Mouse (Mus musculus) kidney, postnatal 10 days (tissue): Measurements from ENCODE around the gene Parp2.
"Not testable (repeated sequence)": the region's sequence is repeated elsewhere in the genome, so short reads cannot be mapped to it uniquely, and the experiment has no call there.

Experiments
- DNase-seq: peaks from one replicate; pipeline ENCODE4 v3.0.0; 2021; ENCODE audit warnings: mixed read lengths

Parp2 gene

GRCm38 (mm10) chr14:50833964-50834363 is 26.3 kb downstream of the Parp2 start:
- DNase-seq: no peak

- DNase-seq: no peak
These were observed 26.8 kb downstream of the Parp2 start for GRCm38 (mm10) chr14:50834435-50834834.

- peak; percentile 55 for DNase-seq
These were observed 29.6 kb downstream of the Parp2 start for GRCm38 (mm10) chr14:50837236-50837635.

GRCm38 (mm10) chr14:50855788-50856187 is 48.1 kb downstream of the Parp2 start:
- DNase-seq: no peak

- no peak for DNase-seq
These were observed 55.0 kb downstream of the Parp2 start for GRCm38 (mm10) chr14:50862641-50863040.

- DNase-seq: not testable (repeated sequence)
These were observed 57.4 kb downstream of the Parp2 start for GRCm38 (mm10) chr14:50865005-50865404.

GRCm38 (mm10) chr14:50866966-50867365 is 59.3 kb downstream of the Parp2 start:
- no peak for DNase-seq

- DNase-seq: no peak
These were observed 60.6 kb downstream of the Parp2 start for GRCm38 (mm10) chr14:50868211-50868610.

- no peak for DNase-seq
These were observed 61.0 kb downstream of the Parp2 start for GRCm38 (mm10) chr14:50868656-50869055.

- DNase-seq: peak; percentile 78
These were observed 62.5 kb downstream of the Parp2 start, which contains the start of gene Tep1 for GRCm38 (mm10) chr14:50869889-50870804. Tep1 (minus strand) TSS chr14:50870560.

- DNase-seq: no peak
These were observed 63.1 kb downstream of the Parp2 start for GRCm38 (mm10) chr14:50870805-50871143.
